Mouse (Mus musculus): ENCODE data around the gene Bach2.

DNA sequence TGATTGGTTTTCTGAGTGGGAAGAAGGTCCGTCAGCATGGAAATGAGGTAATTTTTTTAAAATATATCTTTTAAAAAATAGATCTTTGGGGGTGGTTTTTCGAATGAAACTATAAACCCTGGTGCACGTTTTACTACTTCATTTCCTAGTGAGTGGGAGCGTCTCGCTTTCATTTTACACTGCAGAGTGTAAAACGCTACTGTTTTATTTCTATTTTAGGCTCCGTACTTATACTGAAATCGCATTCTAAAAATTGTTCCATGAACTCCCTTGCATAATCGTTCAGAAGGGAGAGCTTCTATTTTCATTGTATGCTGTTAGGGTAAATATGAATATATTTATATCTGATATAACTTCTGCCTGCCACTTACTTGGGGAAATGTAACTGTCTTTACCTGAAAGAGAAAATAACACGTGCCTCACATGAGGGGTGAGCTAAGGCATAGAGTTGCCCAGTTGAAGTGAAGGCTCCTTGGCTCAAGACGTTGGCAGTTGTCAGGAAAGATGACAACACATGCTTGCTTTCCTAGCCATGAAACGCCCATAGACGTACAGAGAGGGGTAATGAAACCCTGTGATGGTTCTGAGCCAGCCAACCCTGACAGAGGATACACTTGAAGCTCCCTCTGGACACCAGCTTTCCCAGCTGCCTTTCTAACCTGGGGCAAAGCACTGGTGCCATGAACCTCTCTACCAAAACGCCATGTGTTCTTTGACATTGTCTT lies 306.4 kb downstream of the Bach2 start:
- TF ChIP-seq CTCF (IDR thresholded peaks at IDR 0.05; ENCODE audit: low read depth) = no peak
- TF ChIP-seq EP300 (IDR thresholded peaks at IDR 0.05; ENCODE audit: low read depth) = no peak

All from heart, postnatal 0 days (tissue).